Mouse (Mus musculus) MN1 (cell line): ENCODE results near the gene Tnni3k.

ENCODE experiments used
- DNase-seq: peaks from one replicate; pipeline ENCODE4 v3.0.0-alpha.2; 2016; ENCODE audit warnings: low spot score

Gene Tnni3k

DNA sequence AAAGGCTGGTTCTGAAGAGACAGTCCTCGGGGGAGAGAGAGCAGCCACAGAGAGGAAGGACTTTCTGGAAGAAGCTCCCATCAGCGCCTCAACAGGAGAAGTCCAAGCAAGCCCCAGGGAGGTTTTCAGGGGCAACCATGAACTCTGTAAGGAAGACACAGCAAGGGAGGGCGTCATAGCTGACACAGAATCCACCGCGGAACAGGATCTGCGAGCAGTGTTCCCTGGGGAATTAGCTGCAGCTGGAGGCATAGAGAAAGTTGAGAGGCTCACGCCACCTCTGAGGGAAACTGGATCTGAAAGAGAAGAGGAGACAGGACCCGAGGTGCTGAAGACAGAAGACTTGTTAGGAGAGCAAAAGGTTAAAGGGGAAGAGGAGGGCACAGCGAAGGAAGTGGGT is 291.8 kb downstream of the Tnni3k start:
- no peak for DNase-seq

DNA sequence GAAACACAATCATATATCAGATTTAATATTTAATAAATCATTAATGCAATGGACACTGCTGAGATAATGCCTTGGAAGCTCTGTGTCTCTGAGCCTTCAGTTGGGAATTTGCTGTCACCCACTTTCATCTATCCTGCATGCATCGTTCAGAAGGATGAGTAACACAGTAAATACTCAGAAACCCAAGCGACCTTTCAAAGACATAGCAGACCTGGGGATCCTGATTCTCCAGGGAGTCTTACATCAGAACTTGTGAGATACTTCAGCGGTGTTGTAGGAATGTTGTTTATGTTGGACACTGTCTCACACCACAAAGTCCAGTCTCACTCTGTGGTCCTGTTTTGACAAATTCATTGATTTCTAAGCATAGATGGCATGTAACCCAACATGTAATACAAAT is 294.1 kb downstream of the Tnni3k start:
- DNase-seq: no peak

DNA sequence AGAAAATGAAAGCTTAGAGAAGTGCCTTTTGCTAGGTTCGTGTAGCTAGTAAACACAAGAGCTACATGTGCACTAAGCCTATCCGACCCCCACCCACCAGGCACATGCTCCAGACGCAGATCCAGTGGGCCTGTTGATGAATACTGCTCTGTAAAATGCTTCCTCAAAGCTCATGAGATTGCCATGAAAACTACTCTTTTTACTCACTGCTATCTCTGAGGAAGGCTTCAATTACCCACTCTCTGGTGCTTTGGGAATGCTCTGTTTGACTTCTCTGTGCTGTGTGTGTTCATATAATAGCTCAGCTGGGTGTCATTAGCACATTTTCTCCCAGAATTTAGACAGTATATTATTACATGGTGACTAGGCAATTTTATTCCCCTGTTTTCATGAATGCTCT is 297.1 kb downstream of the Tnni3k start:
- DNase-seq: no peak

DNA sequence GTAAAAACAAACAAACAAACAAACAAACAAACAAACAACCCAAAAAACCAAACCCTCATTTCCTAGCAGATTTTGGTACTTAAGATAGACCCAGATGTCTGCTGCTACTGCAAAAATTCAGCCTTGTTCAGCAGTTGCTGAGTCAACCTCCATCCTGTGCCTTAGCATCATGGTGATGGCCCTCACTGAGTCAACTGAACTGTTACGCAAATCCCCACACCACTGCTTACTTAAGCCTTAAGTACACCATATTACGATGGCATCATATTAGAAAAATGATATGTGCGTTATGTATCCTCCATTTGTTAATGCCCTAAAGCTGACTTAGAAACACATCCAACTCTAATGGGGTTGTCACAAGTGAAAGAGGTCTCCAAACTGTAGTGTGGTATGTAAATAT is 300.0 kb downstream of the Tnni3k start:
- DNase-seq: no peak

DNA sequence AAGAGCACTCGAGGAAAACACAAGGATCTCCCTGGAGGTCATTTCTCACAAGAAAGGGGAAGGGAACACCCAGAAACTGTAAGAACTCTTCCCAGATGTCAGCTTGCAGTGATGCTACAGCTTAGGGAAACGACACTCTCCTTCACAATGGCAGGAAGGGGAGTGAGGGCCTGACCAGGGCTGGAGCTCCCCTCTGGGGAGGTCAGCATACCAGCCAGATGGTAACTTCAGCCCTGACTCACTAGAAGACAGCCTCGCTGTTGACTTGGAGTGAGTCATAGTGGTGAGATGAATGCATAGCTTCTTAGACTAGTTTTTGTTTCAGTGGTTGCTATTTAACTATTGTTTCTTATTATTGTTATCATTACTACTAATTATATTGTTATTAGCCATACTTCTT is 300.7 kb downstream of the Tnni3k start:
- DNase-seq: no peak

DNA sequence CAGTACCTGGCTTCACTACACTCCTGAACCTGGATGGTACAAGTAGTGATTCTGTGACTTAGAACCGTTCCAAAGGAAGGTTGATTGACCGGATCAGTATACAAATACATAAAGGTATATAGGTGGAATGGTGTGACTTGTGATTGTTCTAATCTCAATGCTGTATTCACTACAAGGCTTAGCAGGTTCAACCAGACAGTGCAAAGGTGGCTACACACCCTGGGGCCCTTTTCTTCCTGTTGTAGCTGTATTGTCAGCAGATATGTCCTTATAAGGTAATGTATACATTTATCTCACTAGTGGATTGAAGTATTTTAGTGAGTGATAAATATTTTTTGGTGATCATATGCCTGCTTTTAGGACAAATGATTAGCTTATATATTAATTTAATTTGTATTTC is 310.9 kb downstream of the Tnni3k start:
- DNase-seq: no peak

DNA sequence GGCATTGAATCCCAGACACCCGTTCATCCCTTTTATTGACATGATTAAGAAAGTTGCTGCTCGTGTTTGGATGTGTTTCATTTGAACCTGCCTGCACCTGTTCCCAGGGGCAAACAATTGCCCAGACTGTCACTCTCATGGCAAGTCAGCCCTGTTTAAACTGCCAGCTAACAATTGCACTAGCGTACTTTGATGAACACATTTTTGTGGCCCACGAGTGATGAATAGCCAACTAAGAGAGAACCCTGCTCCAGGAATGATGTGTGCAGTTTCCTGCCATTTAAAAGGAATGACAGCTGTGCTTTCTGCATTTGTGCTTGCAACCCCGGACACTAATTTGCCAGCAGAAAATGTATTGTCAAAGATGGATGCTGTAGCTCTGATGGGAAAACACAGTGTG is 312.3 kb downstream of the Tnni3k start:
- no peak for DNase-seq

DNA sequence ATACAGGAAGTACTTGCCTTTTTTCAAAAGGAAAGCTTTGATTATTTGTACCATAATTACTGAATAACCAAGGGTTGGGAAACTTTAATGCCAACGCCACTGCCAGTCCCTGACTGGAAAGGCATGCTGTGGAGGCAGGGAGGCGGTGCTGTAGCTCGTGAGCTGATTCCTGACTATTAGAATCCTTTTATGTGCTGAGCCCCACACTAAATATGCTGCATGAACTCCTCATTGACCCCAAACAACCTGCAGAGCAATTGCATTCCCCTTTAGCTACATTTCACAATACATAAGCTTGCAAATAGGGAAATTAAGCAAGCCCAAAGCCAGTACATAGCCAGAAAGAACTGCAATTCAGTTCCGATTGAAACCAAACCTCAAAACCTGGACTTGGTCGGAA is 313.7 kb downstream of the Tnni3k start:
- no peak for DNase-seq
